Mouse (Mus musculus) kidney, postnatal 10 days (tissue): ENCODE measurements at regions not wholly inside any gene's neighbourhood (a gene's known extent, or its start where the extent isn't known, plus 50 kb on each side); places are given as distances from the start of the nearest gene placed in this dataset.

Experiments
- DNase-seq: peaks from one replicate; pipeline ENCODE4 v3.0.0; 2021; ENCODE audit warnings: mixed read lengths

DNA sequence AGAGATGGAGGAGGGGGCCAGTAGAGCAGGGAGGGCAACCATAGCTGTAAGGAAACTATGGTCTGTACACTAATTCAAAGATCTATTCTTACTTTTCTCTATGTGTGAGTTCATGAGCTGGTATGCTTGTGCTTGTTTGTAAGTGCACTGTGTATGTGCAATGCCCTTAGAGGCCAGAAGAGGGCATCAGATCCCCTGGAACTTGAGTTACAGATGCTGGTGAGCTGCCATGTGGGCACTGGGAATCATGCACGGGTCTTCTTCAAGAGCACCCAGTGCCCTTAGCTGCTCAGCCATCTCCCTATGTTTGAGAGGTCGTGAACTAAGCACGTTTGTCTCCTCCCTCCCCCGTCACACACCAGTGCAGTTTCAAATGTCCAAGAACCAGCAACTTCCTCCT is 68.9 kb downstream of the Tbx3 start:
- DNase-seq, result no peak

DNA sequence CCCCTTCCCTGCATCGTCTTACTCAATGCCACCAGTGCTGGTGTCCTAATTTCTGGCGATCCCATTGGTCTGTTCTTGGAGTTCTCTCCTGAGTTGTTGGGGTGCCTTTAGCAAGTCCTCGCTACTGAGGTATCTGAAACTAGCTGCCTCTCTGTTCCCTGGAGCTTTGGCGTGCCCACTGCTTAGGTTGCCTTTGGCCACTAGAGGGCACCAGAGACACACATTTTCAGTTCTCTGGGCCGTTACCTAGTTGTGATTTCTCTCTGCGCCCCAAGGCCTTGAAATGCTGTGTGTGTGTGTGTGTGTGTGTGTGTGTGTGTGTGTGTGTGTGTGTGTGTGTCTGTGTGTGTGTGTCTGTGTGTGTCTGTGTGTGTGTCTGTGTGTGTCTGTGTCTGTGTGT is 70.6 kb downstream of the Tbx3 start:
- DNase-seq, result peak; percentile 70

DNA sequence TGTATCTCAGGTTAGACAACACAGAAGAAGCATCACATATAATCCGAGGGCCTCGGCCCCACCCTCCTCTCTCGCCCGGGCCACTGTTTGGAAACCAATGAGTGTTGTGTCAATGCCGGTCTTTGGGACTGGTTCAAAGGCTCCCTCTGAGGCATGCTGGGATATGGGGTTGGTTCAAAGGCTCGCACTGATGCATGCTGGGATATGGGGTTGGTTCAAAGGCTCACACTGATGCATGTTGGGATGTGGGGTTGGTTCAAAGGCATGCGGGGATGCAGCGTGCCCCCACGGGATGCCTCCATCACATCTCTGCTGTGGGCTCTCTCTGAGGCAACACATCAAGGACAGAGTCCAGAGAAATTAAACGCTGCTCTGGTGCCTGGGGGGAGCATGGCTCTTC is 73.3 kb downstream of the Tbx3 start:
- DNase-seq, result no peak

DNA sequence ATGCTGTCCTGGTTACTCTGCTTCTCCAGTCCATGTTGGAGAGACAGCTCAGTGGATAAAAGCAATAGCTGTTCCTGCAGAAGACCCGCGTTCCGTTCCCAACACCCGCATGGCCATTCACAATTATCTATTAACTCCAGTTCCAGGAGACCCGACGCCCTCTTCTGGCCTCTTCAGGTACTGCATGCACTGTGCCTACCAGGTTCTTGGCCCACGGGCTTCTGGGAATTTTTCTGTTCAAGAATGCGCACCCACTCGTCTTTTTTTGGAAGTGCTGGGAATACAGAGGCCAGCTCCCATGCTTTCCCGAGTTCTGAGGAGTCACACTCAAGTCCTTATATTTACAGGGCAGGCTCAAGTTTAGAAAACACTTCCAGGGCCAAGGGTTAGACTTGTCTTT is 76.6 kb downstream of the Tbx3 start:
- DNase-seq, result no peak

DNA sequence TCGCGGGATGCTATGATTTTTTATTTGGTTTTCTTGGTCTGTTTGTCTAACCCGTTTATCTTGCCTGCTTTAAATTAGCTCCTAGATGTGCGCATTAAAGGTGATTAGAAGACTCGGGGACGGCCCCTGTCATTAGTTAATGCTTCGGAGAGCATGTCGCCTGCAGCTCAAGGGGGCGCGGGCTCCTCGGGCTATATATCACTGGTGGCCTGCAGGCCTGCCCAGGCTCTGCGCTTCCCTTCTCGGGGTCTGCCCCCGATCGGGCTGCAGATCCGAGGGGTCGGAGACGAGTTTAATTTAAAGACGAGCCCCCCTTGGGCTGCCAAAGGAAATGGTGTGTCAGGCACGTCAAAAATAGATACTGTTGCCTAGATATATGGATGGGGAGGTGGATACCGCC is 78.2 kb downstream of the Tbx3 start:
- no peak for DNase-seq

DNA sequence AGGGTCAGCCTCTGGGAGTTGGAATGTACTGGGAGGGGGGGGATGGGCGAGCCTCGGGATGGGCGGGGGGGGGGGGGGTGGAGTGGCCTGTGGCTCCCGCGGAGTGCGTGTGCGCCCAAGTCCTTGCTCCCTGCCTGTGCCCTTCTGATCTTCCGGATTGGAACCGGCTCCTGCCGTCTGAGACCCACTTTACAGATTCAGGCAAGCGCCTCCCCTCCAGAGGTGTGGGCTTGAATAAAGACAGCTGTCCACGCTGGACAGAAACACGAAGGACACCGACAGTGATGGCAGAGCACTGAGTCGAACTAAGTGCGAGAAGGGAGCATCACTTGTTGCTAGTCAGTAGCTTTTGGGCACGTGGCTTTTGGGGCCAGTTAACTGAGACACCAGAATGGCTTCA is 78.7 kb downstream of the Tbx3 start:
- no peak for DNase-seq

DNA sequence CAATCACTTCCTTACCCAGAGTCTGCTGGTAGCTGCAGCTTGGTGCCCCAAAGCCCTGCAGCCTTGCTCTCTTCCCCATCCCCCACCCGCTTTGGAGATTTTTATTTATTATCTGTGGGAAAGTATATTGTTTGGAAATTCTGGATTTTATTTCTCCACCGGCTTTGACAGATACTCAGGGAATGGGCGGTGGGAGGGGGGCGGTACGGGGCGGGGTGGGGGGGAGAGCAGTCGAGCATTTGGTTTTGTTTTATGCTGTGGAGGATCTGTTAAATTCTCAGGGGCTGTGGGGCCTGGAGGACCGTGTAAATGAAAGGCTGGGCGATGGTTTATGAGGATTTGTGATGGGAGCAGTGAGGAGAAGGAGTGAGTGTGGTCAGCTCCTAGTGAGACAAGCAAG is 76.7 kb upstream of the Tbx5 start:
- DNase-seq, result no peak

DNA sequence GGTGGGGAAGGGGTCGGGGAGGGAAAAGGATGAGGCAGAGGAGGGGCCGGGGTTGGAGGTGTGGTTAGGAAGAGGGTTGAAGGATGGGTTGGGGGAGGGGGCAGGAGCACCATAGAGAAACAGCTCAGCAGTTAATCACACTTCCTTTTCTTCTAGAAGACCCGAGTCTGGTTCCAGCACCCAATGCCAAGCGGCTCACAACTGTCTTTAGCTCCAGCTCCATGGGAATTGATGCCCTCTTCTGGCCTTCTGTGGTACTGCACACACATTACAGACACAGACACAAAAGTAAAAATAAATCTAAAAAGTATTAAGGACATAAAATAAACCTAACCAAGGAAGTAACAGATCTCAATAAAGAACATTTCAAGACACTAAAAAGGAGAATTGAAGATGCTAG is 73.6 kb upstream of the Tbx5 start:
- no peak for DNase-seq

DNA sequence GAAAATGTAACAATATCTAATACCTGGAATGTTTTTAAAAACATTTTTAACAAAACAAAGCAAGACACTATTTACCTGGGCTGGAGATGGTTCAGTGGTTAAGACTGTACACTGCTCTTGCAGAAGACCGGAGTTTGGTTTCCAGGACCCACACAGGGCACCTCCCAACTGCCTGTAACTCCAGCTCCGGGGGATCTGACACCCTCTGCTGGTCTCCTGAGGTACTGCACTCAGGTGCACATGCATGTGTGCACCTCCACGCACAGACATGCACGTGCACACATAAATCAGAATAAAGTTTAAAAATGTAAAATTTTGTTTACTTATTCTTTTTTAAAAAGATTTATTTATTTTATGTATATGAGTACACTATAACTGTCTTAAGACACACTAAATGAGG is 70.4 kb upstream of the Tbx5 start:
- DNase-seq, result no peak

DNA sequence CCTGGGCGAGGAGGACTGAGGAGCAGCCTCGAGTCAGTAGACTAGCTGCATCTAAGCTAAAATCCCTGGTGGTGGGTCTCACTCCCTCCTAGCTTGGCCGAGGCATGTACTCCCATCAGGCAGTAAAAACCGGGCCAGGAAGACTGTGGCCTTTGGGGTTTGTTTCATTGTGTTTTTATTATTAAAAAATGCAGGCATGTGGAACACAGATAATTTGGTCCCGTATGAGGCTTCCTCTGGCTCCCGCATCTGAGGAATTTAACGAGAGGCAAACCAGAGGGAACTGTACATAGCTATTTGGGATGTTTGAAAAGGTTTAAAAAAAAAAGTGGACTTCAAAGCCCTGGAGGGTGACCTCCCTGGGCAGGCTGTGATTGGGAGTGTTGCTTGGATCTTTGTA is 69.1 kb upstream of the Tbx5 start:
- DNase-seq, result no peak

DNA sequence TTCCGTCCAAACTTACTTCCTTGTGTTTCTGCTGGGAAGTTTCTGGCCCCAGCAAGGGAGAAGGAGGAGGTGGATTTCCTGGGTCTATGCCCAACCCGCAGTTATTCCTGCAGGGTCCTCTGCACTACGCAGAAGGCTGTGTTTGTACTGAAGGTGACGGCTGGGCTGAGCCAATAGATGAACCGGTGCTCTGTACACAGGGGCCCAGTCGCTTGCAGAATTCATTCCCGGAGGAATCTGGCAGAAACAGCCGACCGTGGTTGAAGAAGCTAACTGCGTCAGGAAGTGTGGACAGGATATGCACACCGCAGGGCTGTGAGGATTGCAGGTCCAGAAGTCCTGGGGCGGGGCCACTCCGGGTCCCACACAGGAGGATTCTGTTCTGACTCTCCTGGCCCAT is 66.1 kb upstream of the Tbx5 start:
- DNase-seq, result no peak

DNA sequence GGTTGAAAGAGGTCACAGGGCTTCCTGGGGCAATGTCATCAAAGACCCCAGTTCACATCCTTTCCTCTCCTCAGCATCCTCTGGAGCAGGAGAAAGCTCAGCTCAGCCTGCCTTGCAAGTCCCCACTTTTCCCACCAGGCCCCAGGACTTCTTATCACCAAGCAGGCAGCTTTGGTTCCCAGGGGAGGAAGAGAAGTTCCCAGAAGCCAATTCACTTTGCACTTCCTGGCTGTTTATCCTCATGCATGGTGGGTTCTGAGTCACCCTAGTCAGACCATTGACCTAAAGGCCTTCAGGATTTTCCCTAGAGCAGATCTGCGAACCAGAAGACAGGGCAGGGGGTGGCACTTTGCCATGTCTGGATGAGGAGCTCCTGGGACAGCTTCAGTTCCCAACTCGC is 61.5 kb upstream of the Tbx5 start:
- no peak for DNase-seq

DNA sequence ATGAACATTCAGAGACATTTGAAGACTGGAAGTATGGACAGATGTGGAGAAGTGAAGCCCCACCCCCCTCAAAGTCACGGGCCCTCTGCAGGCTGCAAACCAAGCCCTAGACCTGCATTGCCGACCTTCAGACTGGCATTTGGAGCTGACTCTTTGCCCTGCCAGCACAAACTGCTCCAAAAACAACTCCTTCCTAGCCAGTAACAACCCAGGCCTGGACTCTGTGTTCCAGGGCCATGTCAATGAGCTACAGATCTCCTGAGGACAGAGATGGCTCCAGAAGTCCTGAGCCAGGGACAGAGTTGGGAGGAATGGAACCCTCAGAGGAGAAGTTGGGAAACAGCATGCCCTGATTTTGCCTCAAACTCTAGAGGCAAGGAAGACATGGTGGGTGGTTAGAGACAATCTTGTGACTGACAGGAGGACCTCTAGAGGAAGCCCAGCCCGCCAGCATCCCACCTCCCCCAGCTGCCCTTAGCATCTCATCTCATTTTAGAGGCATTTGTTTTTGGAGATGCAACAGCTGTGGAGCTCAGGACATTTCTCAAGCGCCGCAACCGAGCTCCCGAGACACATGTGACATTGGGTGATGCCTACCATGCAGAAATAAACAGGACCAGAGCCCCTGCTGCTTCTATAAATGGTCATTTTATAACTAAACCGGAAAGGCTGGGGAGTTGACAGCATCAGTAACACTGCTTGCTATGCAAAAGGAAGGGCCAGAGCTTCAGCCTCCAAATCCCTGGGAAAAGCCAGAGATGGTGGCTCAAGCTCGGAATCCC is 56.2 kb upstream of the Tbx5 start:
- no peak for DNase-seq

DNA sequence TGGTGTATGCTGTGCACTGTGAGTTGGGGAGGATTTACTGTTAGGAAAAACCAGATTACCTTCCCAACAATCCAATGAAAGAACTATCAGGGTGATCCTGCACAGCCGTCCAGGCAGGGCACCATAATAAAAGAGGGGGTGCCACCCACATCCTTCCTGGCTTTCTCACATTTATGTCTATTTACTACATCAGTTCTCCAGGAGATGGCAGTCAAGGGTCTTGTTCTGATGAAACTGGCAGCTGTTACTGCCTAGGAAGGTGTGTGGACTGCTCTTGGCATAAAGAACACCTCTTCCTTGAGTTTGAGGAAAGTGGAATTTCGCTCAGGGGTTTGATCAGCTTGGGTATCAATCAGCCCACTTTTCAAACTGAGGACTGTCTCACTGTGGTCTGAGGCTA is 54.6 kb upstream of the Tbx5 start:
- DNase-seq, result peak; percentile 21

DNA sequence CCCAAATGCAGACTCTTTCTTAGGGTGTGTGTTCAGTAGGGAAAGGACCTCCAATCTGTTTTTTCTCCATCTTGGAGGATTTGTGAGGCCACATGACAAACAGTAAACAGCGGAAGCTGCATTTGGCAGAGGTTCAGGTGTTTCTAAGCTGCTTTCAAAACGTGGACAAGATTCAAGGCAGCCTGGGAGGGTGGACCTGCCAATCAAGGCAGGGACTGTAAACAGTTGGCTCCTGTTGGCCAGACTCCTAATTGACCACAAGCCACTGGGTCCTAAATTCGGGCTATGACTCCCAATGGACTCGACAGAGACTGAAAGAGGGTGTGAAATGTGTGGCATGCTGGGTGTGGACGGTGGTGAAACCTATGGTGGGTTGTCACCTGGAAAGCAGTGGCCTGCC is 51.1 kb upstream of the Tbx5 start:
- DNase-seq, result no peak
